Mouse (Mus musculus) forebrain, postnatal 0 days (tissue): ENCODE data around the gene Olfr1193. TPM values are rescaled to one million over a fixed set of nuclear protein-coding genes. Genes with fewer than 3 reads are reported as not detected.
"Not testable (repeated sequence)": the region's sequence is repeated elsewhere in the genome, so short reads cannot be mapped to it uniquely, and the experiment has no call there.

Experiments
- ATAC-seq: fragments of 200-750 bp; cut with Nextera tagmentation; 2 replicates; pipeline ENCODE4 v1.8.0; 2017; ENCODE audit warnings: mild to moderate bottlenecking, moderate library complexity
- DNase-seq: peaks from one replicate; pipeline ENCODE4 v3.0.0-alpha.2; 2015
- H3K27ac ChIP-seq: fragments of 300-500 bp; sonication (generic); 2 replicates; pipeline ENCODE4 v1.5.1; 2014; ENCODE audit warnings: low read depth, mild to moderate bottlenecking, antibody characterized with exemption, low read length, moderate library complexity, mixed read lengths
- H3K27me3 ChIP-seq: fragments of 300-500 bp; sonication (generic); 2 replicates; pipeline ENCODE4 v1.6.1; 2014; ENCODE audit warnings: mild to moderate bottlenecking, low read length, mixed read lengths; ENCODE audit not compliant: insufficient read depth
- H3K36me3 ChIP-seq: fragments of 300-500 bp; sonication (generic); 2 replicates; pipeline ENCODE4 v1.6.1; 2014; ENCODE audit warnings: mild to moderate bottlenecking, moderate library complexity; ENCODE audit not compliant: insufficient read depth
- H3K4me1 ChIP-seq: fragments of 300-500 bp; sonication (generic); 2 replicates; pipeline ENCODE4 v1.6.1; 2014; ENCODE audit warnings: antibody characterized with exemption; ENCODE audit not compliant: insufficient read depth
- H3K4me2 ChIP-seq: fragments of 300-500 bp; sonication (generic); 2 replicates; pipeline ENCODE4 v1.6.1; 2014; ENCODE audit warnings: low read depth, mild to moderate bottlenecking, moderate library complexity
- H3K4me3 ChIP-seq: fragments of 300-500 bp; sonication (generic); 2 replicates; pipeline ENCODE4 v1.5.1; 2014; ENCODE audit warnings: low read depth, low read length, mixed read lengths
- H3K9ac ChIP-seq: fragments of 300-500 bp; sonication (generic); 2 replicates; pipeline ENCODE4 v1.6.1; 2014; ENCODE audit warnings: mild to moderate bottlenecking
- H3K9me3 ChIP-seq: fragments of 300-500 bp; sonication (generic); 2 replicates; pipeline ENCODE4 v1.6.1; 2016; ENCODE audit warnings: low read length
- CTCF ChIP-seq: sonication (generic); IDR thresholded peaks from 2 replicates; pipeline ENCODE4 v1.5.1; 2016; ENCODE audit warnings: antibody characterized with exemption, control low read depth, low read depth
- WGBS: fragments of 180-500 bp; shearing (Covaris S2); extraction: QIAGEN DNeasy Blood & Tissue Kit; methylation state at CpG from one replicate; pipeline ENCODE4 v1.1.7; 2014; 5-methylcytosine and 5-hydroxymethylcytosine counted together
- polyA plus RNA-seq: library from polyadenylated mRNA; unstranded; fragments of >200 nt; fragmentation: Nextera tagmentation; extraction: Ambion mirVana; gene quantifications from 2 replicates; pipeline ENCODE4 v1.2.1, GENCODE M21; 2015
- total RNA-seq: library from RNA; depleted of rRNA; stranded (reverse); fragments of >200 nt; gene quantifications from 2 replicates; pipeline ENCODE4 v1.2.3, GENCODE M21; 2014; rRNA removed

The Olfr1193 gene
- total RNA-seq: not detected in 2 replicates
- not detected in 2 replicates for polyA plus RNA-seq

GRCm38 (mm10) chr2:88675328-88675727 lies at the start of gene Olfr1193:
TSS of gene Olfr1193 (plus strand) at chr2:88675628.
- H3K9ac ChIP-seq, H3K4me3 ChIP-seq, ATAC-seq, H3K36me3 ChIP-seq, H3K27me3 ChIP-seq, DNase-seq, H3K4me2 ChIP-seq, H3K9me3 ChIP-seq, H3K4me1 ChIP-seq, H3K27ac ChIP-seq: not testable (repeated sequence)

GRCm38 (mm10) chr2:88640242-88640641 lies 35.2 kb upstream of the Olfr1193 start, which contains the start of gene Olfr1191-ps1:
TSS of gene Olfr1191-ps1 (plus strand) at chr2:88640542.
- H3K27ac ChIP-seq, H3K4me3 ChIP-seq, H3K27me3 ChIP-seq, ATAC-seq, H3K36me3 ChIP-seq, H3K4me1 ChIP-seq, H3K9me3 ChIP-seq, H3K4me2 ChIP-seq, H3K9ac ChIP-seq, DNase-seq: not testable (repeated sequence)
- 89% methylated on average over 1 of the region's 1 CpGs for WGBS

- ATAC-seq (no peak), DNase-seq (no peak)
- H3K36me3 ChIP-seq: no peaks in the 10 kb centered on the region
- no peak within 1 kb of the TSS for H3K4me3 ChIP-seq
- H3K9ac ChIP-seq: no peak within 1 kb of the TSS
- TF ChIP-seq CTCF: no peak
- no peak within 1 kb of the TSS for H3K27ac ChIP-seq
- H3K27me3 ChIP-seq: no peaks in the 10 kb centered on the region
- WGBS: 28% methylated on average over 1 of the region's 1 CpGs
- no peaks in the 10 kb centered on the region for H3K4me1 ChIP-seq
- no peaks in the 10 kb centered on the region for H3K9me3 ChIP-seq
- no peak within 1 kb of the TSS for H3K4me2 ChIP-seq
Observed at GRCm38 (mm10) chr2:88648209-88648608, 27.2 kb upstream of the Olfr1193 start, which contains the start of gene Olfr1192-ps1. TSS of gene Olfr1192-ps1 (plus strand) at chr2:88648509.

GRCm38 (mm10) chr2:88689087-88689486 lies 13.7 kb downstream of the Olfr1193 start, which contains the start of gene Olfr1195:
TSS of gene Olfr1195 (minus strand) at chr2:88689187.
- TF ChIP-seq CTCF: no peak
- Histone ChIP-seq H3K36me3 (no peaks in the 10 kb centered on the region), H3K9ac (no peak within 1 kb of the TSS), H3K27me3 (no peaks in the 10 kb centered on the region), H3K4me3 (no peak within 1 kb of the TSS), H3K4me1 (no peaks in the 10 kb centered on the region), H3K9me3 (no peaks in the 10 kb centered on the region), H3K4me2 (no peak within 1 kb of the TSS), H3K27ac (no peak within 1 kb of the TSS)
- ATAC-seq (no peak), DNase-seq (no peak)

GRCm38 (mm10) chr2:88704497-88704896 lies 29.1 kb downstream of the Olfr1193 start, which contains the start of gene Olfr1196:
TSS of gene Olfr1196 (minus strand) at chr2:88704597.
- Histone ChIP-seq H3K4me2 (no peak within 1 kb of the TSS), H3K27me3 (no peaks in the 10 kb centered on the region), H3K9ac (no peak within 1 kb of the TSS), H3K9me3 (no peaks in the 10 kb centered on the region), H3K4me1 (no peaks in the 10 kb centered on the region), H3K36me3 (no peaks in the 10 kb centered on the region), H3K4me3 (no peak within 1 kb of the TSS), H3K27ac (no peak within 1 kb of the TSS)
- TF ChIP-seq CTCF: no peak
- no peak for DNase-seq
- WGBS: 90% methylated on average over 2 of the region's 2 CpGs
- ATAC-seq: no peak

Other genes with a start within 250 kb of the Olfr1193 start
- not detected in 2 replicates for gene Olfr1181, start 249.5 kb upstream of the Olfr1193 start, total RNA-seq
- not detected in 2 replicates for gene Olfr1181, start 249.5 kb upstream of the Olfr1193 start, polyA plus RNA-seq
- gene Gm13757, start 226.5 kb upstream of the Olfr1193 start, total RNA-seq: not detected in 2 replicates
- gene Gm13757, start 226.5 kb upstream of the Olfr1193 start, polyA plus RNA-seq: not detected in 2 replicates
- not detected in 2 replicates for gene Olfr1183, start 220.8 kb upstream of the Olfr1193 start, total RNA-seq
- not detected in 2 replicates for gene Olfr1183, start 220.8 kb upstream of the Olfr1193 start, polyA plus RNA-seq
- not detected in 2 replicates for gene Olfr1184, start 192.0 kb upstream of the Olfr1193 start, total RNA-seq
- not detected in 2 replicates for gene Olfr1184, start 192.0 kb upstream of the Olfr1193 start, polyA plus RNA-seq
- gene Olfr1185-ps1, start 182.3 kb upstream of the Olfr1193 start, total RNA-seq: not detected in 2 replicates
- not detected in 2 replicates for gene Olfr1185-ps1, start 182.3 kb upstream of the Olfr1193 start, polyA plus RNA-seq
- gene Olfr1186, start 157.1 kb upstream of the Olfr1193 start, total RNA-seq: not detected in 2 replicates
- not detected in 2 replicates for gene Olfr1186, start 157.1 kb upstream of the Olfr1193 start, polyA plus RNA-seq
- not detected in 2 replicates for gene Olfr1188, start 118.7 kb upstream of the Olfr1193 start, total RNA-seq
- not detected in 2 replicates for gene Olfr1188, start 118.7 kb upstream of the Olfr1193 start, polyA plus RNA-seq
- 0.19 TPM in 1 of 2 replicates, not detected in the other for gene Olfr1189, start 89.2 kb upstream of the Olfr1193 start, total RNA-seq
- not detected in 2 replicates for gene Olfr1189, start 89.2 kb upstream of the Olfr1193 start, polyA plus RNA-seq
- not detected in 2 replicates for gene Olfr1191-ps1, start 35.1 kb upstream of the Olfr1193 start, total RNA-seq
- not detected in 2 replicates for gene Olfr1191-ps1, start 35.1 kb upstream of the Olfr1193 start, polyA plus RNA-seq
- not detected in 2 replicates for gene Olfr1192-ps1, start 27.1 kb upstream of the Olfr1193 start, total RNA-seq
- gene Olfr1192-ps1, start 27.1 kb upstream of the Olfr1193 start, polyA plus RNA-seq: not detected in 2 replicates
- gene Olfr1195, start 13.6 kb downstream of the Olfr1193 start, total RNA-seq: not detected in 2 replicates
- not detected in 2 replicates for gene Olfr1195, start 13.6 kb downstream of the Olfr1193 start, polyA plus RNA-seq
- not detected in 2 replicates for gene Olfr1196, start 29.0 kb downstream of the Olfr1193 start, total RNA-seq
- gene Olfr1196, start 29.0 kb downstream of the Olfr1193 start, polyA plus RNA-seq: not detected in 2 replicates
- gene Olfr1197, start 56.7 kb downstream of the Olfr1193 start, total RNA-seq: not detected in 2 replicates
- gene Olfr1197, start 56.7 kb downstream of the Olfr1193 start, polyA plus RNA-seq: not detected in 2 replicates
- not detected in 2 replicates for gene Olfr1198, start 75.7 kb downstream of the Olfr1193 start, total RNA-seq
- gene Olfr1198, start 75.7 kb downstream of the Olfr1193 start, polyA plus RNA-seq: not detected in 2 replicates
- not detected in 2 replicates for gene Olfr1199, start 84.8 kb downstream of the Olfr1193 start, total RNA-seq
- gene Olfr1199, start 84.8 kb downstream of the Olfr1193 start, polyA plus RNA-seq: not detected in 2 replicates
- gene Olfr1200, start 94.9 kb downstream of the Olfr1193 start, total RNA-seq: not detected in 2 replicates
- not detected in 2 replicates for gene Olfr1200, start 94.9 kb downstream of the Olfr1193 start, polyA plus RNA-seq
- gene Olfr1201, start 117.4 kb downstream of the Olfr1193 start, total RNA-seq: not detected in 2 replicates
- not detected in 2 replicates for gene Olfr1201, start 117.4 kb downstream of the Olfr1193 start, polyA plus RNA-seq
- not detected in 2 replicates for gene Olfr1202, start 138.9 kb downstream of the Olfr1193 start, total RNA-seq
- gene Olfr1202, start 138.9 kb downstream of the Olfr1193 start, polyA plus RNA-seq: not detected in 2 replicates
- gene Olfr1205, start 154.1 kb downstream of the Olfr1193 start, total RNA-seq: not detected in 2 replicates
- gene Olfr1205, start 154.1 kb downstream of the Olfr1193 start, polyA plus RNA-seq: not detected in 2 replicates
- not detected in 2 replicates for gene Olfr1204, start 173.7 kb downstream of the Olfr1193 start, total RNA-seq
- gene Olfr1204, start 173.7 kb downstream of the Olfr1193 start, polyA plus RNA-seq: not detected in 2 replicates
- not detected in 2 replicates for gene Olfr1206, start 187.6 kb downstream of the Olfr1193 start, total RNA-seq
- not detected in 2 replicates for gene Olfr1206, start 187.6 kb downstream of the Olfr1193 start, polyA plus RNA-seq
- gene Olfr1208, start 226.7 kb downstream of the Olfr1193 start, total RNA-seq: not detected in 2 replicates
- gene Olfr1208, start 226.7 kb downstream of the Olfr1193 start, polyA plus RNA-seq: not detected in 2 replicates
- gene Olfr1209, start 239.5 kb downstream of the Olfr1193 start, total RNA-seq: not detected in 2 replicates
- not detected in 2 replicates for gene Olfr1209, start 239.5 kb downstream of the Olfr1193 start, polyA plus RNA-seq